Mouse (Mus musculus): Measurements from ENCODE around the gene Alox12. TPM values are rescaled to one million over a fixed set of nuclear protein-coding genes. Genes with fewer than 3 reads are reported as not detected.

Gene Alox12
- polyA plus RNA-seq, 1 experiment from 2014 or later = 6.9 TPM

DNA sequence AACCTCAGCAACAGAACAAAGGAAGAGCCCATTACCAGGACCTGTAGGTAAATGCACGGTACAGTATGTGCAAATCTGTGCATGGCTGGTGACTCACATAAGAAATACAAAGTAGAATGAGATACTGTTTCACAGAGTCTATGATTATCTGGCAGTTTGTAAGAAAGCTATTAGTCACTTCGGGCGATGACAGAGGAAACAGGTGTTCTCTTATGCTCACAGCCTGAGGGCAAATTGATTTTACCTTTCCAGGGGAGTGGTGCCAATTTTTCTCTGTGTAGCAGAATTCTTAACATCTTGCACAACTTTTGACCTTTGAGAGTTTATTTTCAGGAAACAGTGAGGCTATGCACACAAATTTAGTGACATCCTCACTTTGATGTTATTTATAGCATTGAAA is 29.6 kb upstream of the Alox12 start:
- WGBS = 50% methylated on average over 3 of the region's 3 CpGs
- H3K4me2 ChIP-seq (ENCODE audit: low read depth, low read length) = no peak overlapping the region
- no peak for ATAC-seq (ENCODE audit: low read depth)
- no peak overlapping the region for H3K4me3 ChIP-seq (ENCODE audit: low read length)
- no peaks in the 10 kb centered on the region for H3K36me3 ChIP-seq (ENCODE audit: control insufficient read depth, insufficient read depth, low read length)
- H3K4me1 ChIP-seq (replicated peaks; ENCODE audit: control insufficient read depth, insufficient read depth, low read length) = peaks cover 9% of the 10 kb centered on the region
- H3K27me3 ChIP-seq (ENCODE audit: control insufficient read depth, insufficient read depth, low read depth, low read length) = no peaks in the 10 kb centered on the region
- H3K9ac ChIP-seq (ENCODE audit: low read length) = no peak overlapping the region
- H3K27ac ChIP-seq (ENCODE audit: low read length) = no peak overlapping the region
- no peaks in the 10 kb centered on the region for H3K9me3 ChIP-seq (ENCODE audit: control insufficient read depth, low read length)

DNA sequence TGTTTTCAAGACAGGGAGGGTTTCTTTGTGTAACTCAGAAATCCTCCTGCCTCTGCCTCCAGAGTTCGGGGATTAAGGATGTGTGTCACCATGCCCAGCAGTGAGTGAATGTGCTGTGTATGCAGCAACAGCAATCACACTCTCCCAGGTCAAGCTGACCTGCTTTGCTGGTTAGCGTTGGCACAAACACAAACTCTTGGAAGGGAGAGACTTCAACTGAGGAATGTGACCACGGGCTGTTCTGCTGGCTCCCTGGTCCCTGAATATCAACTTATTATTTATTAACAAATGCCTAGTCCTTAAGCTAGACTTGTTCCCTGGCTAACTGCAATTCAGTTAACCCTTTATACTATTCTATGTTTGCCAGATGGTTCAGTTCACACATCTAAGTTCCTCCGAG is 28.5 kb upstream of the Alox12 start:
- WGBS = 58% methylated on average over 4 of the region's 4 CpGs
- H3K4me1 ChIP-seq (replicated peaks; ENCODE audit: control insufficient read depth, insufficient read depth, low read length) = peaks cover 5% of the 10 kb centered on the region

DNA sequence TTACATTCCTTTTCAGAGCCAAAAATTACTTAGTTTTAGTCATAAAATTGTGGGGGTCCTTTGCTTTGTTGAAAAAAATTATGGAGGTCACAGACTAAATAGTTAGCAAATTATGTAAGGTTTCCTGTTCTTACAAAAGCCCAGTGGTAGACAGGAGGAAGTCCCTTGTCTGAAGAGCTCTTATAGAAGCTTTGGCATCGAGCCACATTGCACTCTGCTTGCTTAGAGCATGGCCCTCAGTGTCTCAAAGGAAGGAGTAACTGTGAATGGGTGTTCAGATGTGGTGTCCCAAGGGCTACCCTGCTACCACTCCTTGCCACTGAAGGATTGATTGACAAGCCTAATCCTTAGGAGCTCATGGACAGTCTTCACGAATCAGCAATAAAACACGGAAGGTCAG is 25.3 kb upstream of the Alox12 start:
- no peak overlapping the region for H3K4me2 ChIP-seq (ENCODE audit: low read depth, low read length)
- H3K9ac ChIP-seq (ENCODE audit: low read length) = no peak overlapping the region
- 31% methylated on average over 3 of the region's 3 CpGs for WGBS
- H3K36me3 ChIP-seq (ENCODE audit: control insufficient read depth, insufficient read depth, low read length) = no peaks in the 10 kb centered on the region
- no peaks in the 10 kb centered on the region for H3K27me3 ChIP-seq (ENCODE audit: control insufficient read depth, insufficient read depth, low read depth, low read length)
- no peaks in the 10 kb centered on the region for H3K9me3 ChIP-seq (ENCODE audit: control insufficient read depth, low read length)
- H3K27ac ChIP-seq (ENCODE audit: low read length) = peak overlapping the region; percentile 73
- H3K4me1 ChIP-seq (replicated peaks; ENCODE audit: control insufficient read depth, insufficient read depth, low read length) = peaks cover 5% of the 10 kb centered on the region
- ATAC-seq (ENCODE audit: low read depth) = peak; percentile 90
- no peak overlapping the region for H3K4me3 ChIP-seq (ENCODE audit: low read length)

More for the DNA sequence above, 28.5 kb upstream of the Alox12 start:
- no peaks in the 10 kb centered on the region for H3K9me3 ChIP-seq (ENCODE audit: control insufficient read depth, low read length)
- no peak overlapping the region for H3K27ac ChIP-seq (ENCODE audit: low read length)
- H3K36me3 ChIP-seq (ENCODE audit: control insufficient read depth, insufficient read depth, low read length) = no peaks in the 10 kb centered on the region
- H3K4me2 ChIP-seq (ENCODE audit: low read depth, low read length) = no peak overlapping the region
- no peak overlapping the region for H3K4me3 ChIP-seq (ENCODE audit: low read length)
- no peak for ATAC-seq (ENCODE audit: low read depth)
- H3K27me3 ChIP-seq (ENCODE audit: control insufficient read depth, insufficient read depth, low read depth, low read length) = no peaks in the 10 kb centered on the region
- H3K9ac ChIP-seq (ENCODE audit: low read length) = no peak overlapping the region

DNA sequence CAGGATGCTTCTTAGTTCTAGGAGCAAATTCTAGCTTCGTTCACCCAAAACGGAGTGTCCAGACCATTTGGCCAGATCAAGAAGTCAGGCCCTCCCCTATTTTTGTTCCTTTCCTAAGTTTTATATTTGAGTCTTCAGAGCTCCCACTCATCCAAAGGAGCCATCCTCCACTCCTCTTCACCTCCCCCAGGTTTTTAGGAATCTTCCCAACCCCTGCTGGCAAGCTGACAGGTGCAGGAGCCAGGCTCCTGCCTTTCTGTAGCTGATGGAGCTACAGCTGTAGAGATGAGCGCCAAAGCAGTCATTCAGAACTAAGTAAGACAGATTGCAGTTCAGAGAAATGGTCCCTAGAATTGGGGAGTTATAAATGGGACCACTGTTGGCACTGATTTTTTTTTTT is 23.8 kb upstream of the Alox12 start:
- H3K9me3 ChIP-seq (ENCODE audit: control insufficient read depth, low read length) = no peaks in the 10 kb centered on the region
- no peaks in the 10 kb centered on the region for H3K36me3 ChIP-seq (ENCODE audit: control insufficient read depth, insufficient read depth, low read length)
- peaks cover 5% of the 10 kb centered on the region for H3K4me1 ChIP-seq (replicated peaks; ENCODE audit: control insufficient read depth, insufficient read depth, low read length)
- ATAC-seq (ENCODE audit: low read depth) = no peak
- H3K4me3 ChIP-seq (ENCODE audit: low read length) = no peak overlapping the region
- H3K9ac ChIP-seq (ENCODE audit: low read length) = no peak overlapping the region
- no peaks in the 10 kb centered on the region for H3K27me3 ChIP-seq (ENCODE audit: control insufficient read depth, insufficient read depth, low read depth, low read length)
- no peak overlapping the region for H3K27ac ChIP-seq (ENCODE audit: low read length)
- H3K4me2 ChIP-seq (ENCODE audit: low read depth, low read length) = no peak overlapping the region
- 81% methylated on average over 3 of the region's 3 CpGs for WGBS

DNA sequence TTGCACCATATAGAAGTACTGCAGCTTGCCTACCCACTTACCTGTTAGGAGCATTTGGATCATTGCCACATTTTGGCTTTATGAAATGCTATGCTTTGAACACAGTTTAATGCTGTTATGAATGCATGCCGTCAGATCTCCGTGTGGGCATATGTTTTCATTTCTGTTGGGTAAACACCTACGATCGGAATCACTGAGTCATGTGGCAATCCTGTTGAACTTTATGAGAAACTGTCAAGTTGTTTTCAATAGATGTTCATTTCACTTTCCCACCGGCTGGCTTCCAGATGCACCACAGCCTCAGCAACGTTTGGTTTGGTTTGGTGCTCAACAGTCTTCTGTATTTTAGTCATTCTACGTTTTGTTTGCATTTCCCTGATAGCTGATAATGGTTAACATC is 16.5 kb upstream of the Alox12 start:
- no peaks in the 10 kb centered on the region for H3K27me3 ChIP-seq (ENCODE audit: control insufficient read depth, insufficient read depth, low read depth, low read length)
- H3K4me2 ChIP-seq (ENCODE audit: low read depth, low read length) = no peak overlapping the region
- WGBS = 62% methylated on average over 7 of the region's 7 CpGs
- H3K4me3 ChIP-seq (ENCODE audit: low read length) = no peak overlapping the region
- H3K9me3 ChIP-seq (ENCODE audit: control insufficient read depth, low read length) = no peaks in the 10 kb centered on the region
- H3K4me1 ChIP-seq (replicated peaks; ENCODE audit: control insufficient read depth, insufficient read depth, low read length) = no peaks in the 10 kb centered on the region
- no peak for ATAC-seq (ENCODE audit: low read depth)
- H3K27ac ChIP-seq (ENCODE audit: low read length) = no peak overlapping the region
- H3K36me3 ChIP-seq (ENCODE audit: control insufficient read depth, insufficient read depth, low read length) = no peaks in the 10 kb centered on the region
- no peak overlapping the region for H3K9ac ChIP-seq (ENCODE audit: low read length)

DNA sequence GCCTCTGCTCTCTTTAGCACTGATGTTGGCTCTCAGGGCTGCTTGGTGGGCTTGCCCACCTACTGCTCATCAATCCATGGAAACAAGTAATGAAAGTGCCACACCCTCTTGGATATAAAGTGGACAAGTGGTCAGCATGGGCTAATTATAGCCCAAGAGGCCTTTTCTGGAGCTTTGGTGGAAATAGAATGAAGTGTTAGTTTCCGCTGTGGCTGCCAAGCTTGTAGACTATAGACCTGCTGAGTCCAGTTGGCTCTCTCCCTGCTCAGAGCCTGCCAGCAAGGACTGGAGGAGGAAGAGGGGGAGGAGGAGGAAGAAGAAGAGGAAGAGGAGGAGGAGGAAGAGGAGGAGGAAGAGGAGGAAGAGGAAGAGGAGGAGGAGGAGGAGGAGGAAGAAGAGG is 11.3 kb upstream of the Alox12 start:
- H3K36me3 ChIP-seq (ENCODE audit: control insufficient read depth, insufficient read depth, low read length) = no peaks in the 10 kb centered on the region
- no peaks in the 10 kb centered on the region for H3K27me3 ChIP-seq (ENCODE audit: control insufficient read depth, insufficient read depth, low read depth, low read length)
- ATAC-seq (ENCODE audit: low read depth) = peak; percentile 61; the same call in 1 of the 2 replicates
- H3K4me1 ChIP-seq (replicated peaks; ENCODE audit: control insufficient read depth, insufficient read depth, low read length) = peaks cover 4% of the 10 kb centered on the region
- 76% methylated on average over 1 of the region's 1 CpGs for WGBS
- no peak overlapping the region for H3K9ac ChIP-seq (ENCODE audit: low read length)
- H3K4me2 ChIP-seq (ENCODE audit: low read depth, low read length) = no peak overlapping the region
- no peak overlapping the region for H3K27ac ChIP-seq (ENCODE audit: low read length)
- H3K9me3 ChIP-seq (ENCODE audit: control insufficient read depth, low read length) = no peaks in the 10 kb centered on the region; the same call in 1 of the 2 replicates
- no peak overlapping the region for H3K4me3 ChIP-seq (ENCODE audit: low read length)

DNA sequence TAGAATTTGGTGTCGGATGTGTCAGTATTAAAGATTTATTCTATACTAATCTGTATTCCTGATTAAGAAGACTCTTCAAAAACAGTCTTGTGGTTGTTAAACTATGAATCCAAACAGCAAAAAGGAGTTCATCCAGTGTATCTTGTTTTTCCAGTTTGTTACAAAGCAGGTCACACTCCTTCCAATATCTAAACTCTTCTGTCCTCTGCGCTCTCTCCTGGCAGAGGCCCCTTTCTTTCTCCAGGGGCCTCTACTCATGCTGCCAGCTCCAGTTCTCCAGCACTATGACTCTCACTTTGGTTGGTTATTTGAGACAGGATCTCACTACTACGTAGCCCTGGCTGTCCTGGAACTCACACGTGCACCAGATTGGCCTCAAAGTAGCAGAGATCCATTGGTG is 10.7 kb upstream of the Alox12 start:
- no peak overlapping the region for H3K27ac ChIP-seq (ENCODE audit: low read length)
- ATAC-seq (ENCODE audit: low read depth) = no peak
- WGBS = 57% methylated on average over 4 of the region's 4 CpGs
- H3K36me3 ChIP-seq (ENCODE audit: control insufficient read depth, insufficient read depth, low read length) = no peaks in the 10 kb centered on the region
- H3K4me3 ChIP-seq (ENCODE audit: low read length) = no peak overlapping the region
- no peaks in the 10 kb centered on the region for H3K27me3 ChIP-seq (ENCODE audit: control insufficient read depth, insufficient read depth, low read depth, low read length)
- no peak overlapping the region for H3K9ac ChIP-seq (ENCODE audit: low read length)
- peaks cover 4% of the 10 kb centered on the region for H3K4me1 ChIP-seq (replicated peaks; ENCODE audit: control insufficient read depth, insufficient read depth, low read length)
- H3K9me3 ChIP-seq (ENCODE audit: control insufficient read depth, low read length) = no peaks in the 10 kb centered on the region; the same call in 1 of the 2 replicates
- H3K4me2 ChIP-seq (ENCODE audit: low read depth, low read length) = no peak overlapping the region

DNA sequence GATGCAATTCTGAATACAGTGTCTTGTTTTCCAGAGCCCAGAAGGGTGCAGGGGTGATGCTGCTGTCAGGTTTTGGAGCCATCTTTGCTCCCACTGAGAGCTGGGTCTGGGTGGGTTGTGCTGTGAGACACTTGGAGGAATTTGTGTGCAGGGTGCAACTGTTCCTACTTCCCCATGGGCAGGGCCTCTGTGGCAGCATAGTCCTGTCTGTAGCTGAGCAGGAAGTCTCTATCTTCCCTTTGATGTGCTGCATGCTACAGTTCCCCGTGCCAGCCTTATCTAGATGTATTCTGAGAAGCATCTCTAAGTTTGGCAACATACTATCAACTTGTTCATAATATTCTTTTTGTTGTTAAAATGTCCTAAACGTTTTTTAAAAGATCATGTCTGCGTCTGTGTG is 10.1 kb upstream of the Alox12 start:
- 33% methylated on average over 3 of the region's 3 CpGs for WGBS
- Histone ChIP-seq H3K4me1 (replicated peaks; ENCODE audit: control insufficient read depth, insufficient read depth, low read length) (peaks cover 4% of the 10 kb centered on the region), H3K27ac (ENCODE audit: low read length) (no peak overlapping the region), H3K4me2 (ENCODE audit: low read depth, low read length) (no peak overlapping the region), H3K27me3 (ENCODE audit: control insufficient read depth, insufficient read depth, low read depth, low read length) (no peaks in the 10 kb centered on the region), H3K4me3 (ENCODE audit: low read length) (no peak overlapping the region), H3K9ac (ENCODE audit: low read length) (no peak overlapping the region), H3K36me3 (ENCODE audit: control insufficient read depth, insufficient read depth, low read length) (no peaks in the 10 kb centered on the region), H3K9me3 (ENCODE audit: control insufficient read depth, low read length) (no peaks in the 10 kb centered on the region; the same call in 1 of the 2 replicates)
- ATAC-seq (ENCODE audit: low read depth) = no peak

DNA sequence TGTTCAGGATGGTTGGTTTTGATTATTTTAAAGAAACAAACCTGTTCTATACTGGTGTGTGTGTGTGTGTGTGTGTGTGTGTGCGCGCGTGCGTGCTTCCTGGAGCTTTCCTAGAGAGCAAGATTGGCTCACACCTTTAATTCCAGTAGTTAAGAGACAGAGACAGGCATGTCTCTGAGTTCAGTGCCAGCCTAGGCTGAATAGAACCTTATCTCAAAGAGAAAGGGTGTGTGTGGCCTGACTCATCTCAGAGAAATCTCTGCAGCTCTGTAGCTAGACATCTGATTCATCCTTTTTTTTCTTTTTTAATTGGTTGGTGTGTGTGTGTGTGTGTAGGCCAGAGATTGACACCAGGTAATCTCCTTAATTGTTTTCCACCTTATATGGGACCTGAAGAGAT is 3.9 kb upstream of the Alox12 start:
- 82% methylated on average over 4 of the region's 4 CpGs for WGBS
- H3K4me3 ChIP-seq (ENCODE audit: low read length) = no peak overlapping the region

DNA sequence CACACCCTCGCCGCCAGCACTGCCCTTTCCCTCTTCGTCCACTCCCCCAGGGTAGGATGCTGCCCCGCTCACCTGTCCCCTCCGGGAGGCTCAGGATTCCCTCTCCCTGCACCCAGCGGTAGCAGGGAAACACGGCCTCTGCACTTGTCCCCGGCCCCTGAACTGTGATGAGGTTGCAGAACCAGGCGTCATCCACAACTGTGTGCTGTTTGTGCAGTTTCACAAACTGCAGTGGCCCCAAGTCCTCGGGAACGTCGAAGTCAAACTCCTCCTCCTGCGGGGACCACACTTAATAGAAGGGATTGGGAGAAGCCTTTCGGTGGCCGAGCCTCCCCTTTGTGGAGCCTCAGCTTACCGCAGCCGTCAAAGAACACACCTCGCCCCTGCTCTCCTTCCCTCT is 816 bp downstream of the Alox12 start:
- H3K9ac ChIP-seq (ENCODE audit: low read length) = peak overlapping the region; percentile 52
- ATAC-seq (ENCODE audit: low read depth) = peak; percentile 23; the same call in 1 of the 2 replicates
- no peaks in the 10 kb centered on the region for H3K36me3 ChIP-seq (ENCODE audit: control insufficient read depth, insufficient read depth, low read length)
- no peaks in the 10 kb centered on the region for H3K9me3 ChIP-seq (ENCODE audit: control insufficient read depth, low read length)
- no peak overlapping the region for H3K27ac ChIP-seq (ENCODE audit: low read length)
- H3K27me3 ChIP-seq (ENCODE audit: control insufficient read depth, insufficient read depth, low read depth, low read length) = peaks cover 30% of the 10 kb centered on the region
- 4% methylated on average over 18 of the region's 18 CpGs for WGBS
- peak overlapping the region; percentile 39 for H3K4me3 ChIP-seq (ENCODE audit: low read length)
- peak overlapping the region; percentile 53 for H3K4me2 ChIP-seq (ENCODE audit: low read depth, low read length)
- peaks cover 7% of the 10 kb centered on the region; the same call in 1 of the 2 replicates for H3K4me1 ChIP-seq (replicated peaks; ENCODE audit: control insufficient read depth, insufficient read depth, low read length)

More for the DNA sequence above, 3.9 kb upstream of the Alox12 start:
- H3K9ac ChIP-seq (ENCODE audit: low read length) = no peak overlapping the region
- no peaks in the 10 kb centered on the region; the same call in 1 of the 2 replicates for H3K9me3 ChIP-seq (ENCODE audit: control insufficient read depth, low read length)
- peaks cover 7% of the 10 kb centered on the region; the same call in 1 of the 2 replicates for H3K4me1 ChIP-seq (replicated peaks; ENCODE audit: control insufficient read depth, insufficient read depth, low read length)
- H3K36me3 ChIP-seq (ENCODE audit: control insufficient read depth, insufficient read depth, low read length) = no peaks in the 10 kb centered on the region
- H3K27ac ChIP-seq (ENCODE audit: low read length) = no peak overlapping the region
- H3K27me3 ChIP-seq (ENCODE audit: control insufficient read depth, insufficient read depth, low read depth, low read length) = peaks cover 12% of the 10 kb centered on the region
- H3K4me2 ChIP-seq (ENCODE audit: low read depth, low read length) = no peak overlapping the region
- no peak for ATAC-seq (ENCODE audit: low read depth)
